Mouse (Mus musculus): ENCODE measurements at regions not wholly inside any gene's neighbourhood (a gene's known extent, or its start where the extent isn't known, plus 50 kb on each side); places are given as distances from the start of the nearest gene placed in this dataset.
A peak's percentile ranks its signal among the peaks of the same experiment; 100 is the strongest.
"Not testable (repeated sequence)": the region's sequence is repeated elsewhere in the genome, so short reads cannot be mapped to it uniquely, and the experiment has no call there.

- peak; percentile 79 for DNase-seq
Measured at GRCm38 (mm10) chr5:96898120-96898672, 99.3 kb upstream of the Bmp2k start.

- no peak for DNase-seq
Measured at GRCm38 (mm10) chr5:96898695-96899094, 98.8 kb upstream of the Bmp2k start.

GRCm38 (mm10) chr5:96905572-96906271 lies 91.8 kb upstream of the Bmp2k start:
- peak; percentile 66 for DNase-seq

GRCm38 (mm10) chr5:96908371-96908770 lies 89.1 kb upstream of the Bmp2k start:
- not testable (repeated sequence) for DNase-seq

- DNase-seq: no peak
Measured at GRCm38 (mm10) chr5:96909218-96909617, 88.3 kb upstream of the Bmp2k start.

GRCm38 (mm10) chr5:96911550-96912253 lies 85.8 kb upstream of the Bmp2k start:
- peak; percentile 89 for DNase-seq

- DNase-seq: no peak
Measured at GRCm38 (mm10) chr5:96912254-96912635, 85.2 kb upstream of the Bmp2k start.

GRCm38 (mm10) chr5:96912781-96913180 lies 84.7 kb upstream of the Bmp2k start:
- DNase-seq: peak; percentile 56

GRCm38 (mm10) chr5:96913711-96914110 lies 83.8 kb upstream of the Bmp2k start:
- DNase-seq: no peak

GRCm38 (mm10) chr5:96914696-96915404 lies 82.6 kb upstream of the Bmp2k start:
- peak; percentile 47 for DNase-seq

GRCm38 (mm10) chr5:96916897-96917296 lies 80.6 kb upstream of the Bmp2k start:
- DNase-seq: no peak

GRCm38 (mm10) chr5:96917596-96918258 lies 79.8 kb upstream of the Bmp2k start:
- DNase-seq: peak; percentile 85

GRCm38 (mm10) chr5:96919149-96919548 lies 78.3 kb upstream of the Bmp2k start:
- no peak for DNase-seq

GRCm38 (mm10) chr5:96921037-96921436 lies 76.5 kb upstream of the Bmp2k start:
- DNase-seq: no peak

GRCm38 (mm10) chr5:96921511-96921910 lies 76.0 kb upstream of the Bmp2k start:
- DNase-seq: no peak

GRCm38 (mm10) chr5:96921973-96922715 lies 75.3 kb upstream of the Bmp2k start:
- no peak for DNase-seq

- no peak for DNase-seq
Measured at GRCm38 (mm10) chr5:96922716-96923076, 74.8 kb upstream of the Bmp2k start.

GRCm38 (mm10) chr5:96923526-96923925 lies 74.0 kb upstream of the Bmp2k start:
- no peak for DNase-seq

- no peak for DNase-seq
Measured at GRCm38 (mm10) chr5:96924736-96925429, 72.6 kb upstream of the Bmp2k start.

- no peak for DNase-seq
Measured at GRCm38 (mm10) chr5:96925943-96926342, 71.5 kb upstream of the Bmp2k start.

- DNase-seq: no peak
Measured at GRCm38 (mm10) chr5:96931091-96931490, 66.4 kb upstream of the Bmp2k start.
